Mouse (Mus musculus): Measurements from ENCODE around the gene Gcnt2.
A peak's percentile ranks its signal among the peaks of the same experiment; 100 is the strongest.
"Not testable (repeated sequence)": the region's sequence is repeated elsewhere in the genome, so short reads cannot be mapped to it uniquely, and the experiment has no call there.

Gcnt2 gene

DNA sequence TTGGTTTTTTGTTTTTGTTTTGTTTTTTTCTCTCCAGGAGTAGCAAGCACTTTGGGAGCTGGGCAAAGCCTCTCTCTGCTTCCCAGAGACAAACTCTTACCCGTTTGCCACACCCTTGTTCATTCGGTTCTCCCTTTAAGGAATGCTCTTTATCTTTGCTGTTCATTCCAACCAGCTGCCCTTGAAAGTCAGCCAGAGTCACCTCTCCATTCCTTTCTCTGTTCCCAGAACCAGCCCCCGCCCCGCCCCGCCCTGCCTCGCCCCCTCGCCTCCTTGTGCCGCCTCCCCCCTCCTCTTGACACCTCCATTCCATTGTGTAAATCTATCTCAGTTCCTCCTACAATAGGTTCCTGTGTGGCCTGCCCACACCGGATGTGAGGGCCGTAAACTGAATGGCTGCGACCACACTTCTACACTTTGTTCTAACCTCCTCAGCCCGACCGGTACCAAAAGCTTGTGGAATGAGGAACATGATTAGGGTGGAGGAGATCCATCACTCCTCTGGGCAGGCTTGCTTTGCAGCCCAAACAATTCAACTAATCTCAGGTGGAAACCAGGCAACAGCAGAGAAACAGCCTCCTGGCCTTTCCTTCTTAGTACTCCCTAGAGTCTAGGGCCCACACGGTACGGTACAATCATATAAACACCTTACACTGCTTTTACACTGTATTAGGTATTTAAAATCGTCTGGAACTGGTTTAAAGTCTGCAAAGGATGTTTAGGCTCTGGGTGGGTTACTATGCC is 9.5 kb downstream of the Gcnt2 start:
- ATAC-seq (ENCODE audit: low TSS enrichment), result no peak

DNA sequence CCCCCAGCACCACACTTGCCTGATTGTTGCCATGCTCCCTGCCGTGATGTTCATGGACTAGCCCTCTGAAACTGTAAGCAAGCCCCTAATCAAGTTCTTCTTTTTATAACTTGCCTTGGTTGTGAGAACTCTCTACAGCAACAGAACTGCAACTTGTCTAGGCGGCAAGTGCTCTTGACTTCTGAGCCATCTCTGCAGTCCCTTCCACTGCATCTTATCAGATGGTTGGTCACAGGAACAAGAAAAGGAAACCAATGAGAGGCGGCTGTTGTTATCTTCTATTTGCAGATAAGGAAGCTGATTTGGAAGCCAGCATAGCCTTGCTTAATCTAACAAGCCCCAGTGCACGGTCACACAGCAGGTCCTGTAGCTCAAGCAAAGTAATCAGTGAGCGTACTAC is 14.5 kb downstream of the Gcnt2 start:
- no peak for ATAC-seq (ENCODE audit: low TSS enrichment)

DNA sequence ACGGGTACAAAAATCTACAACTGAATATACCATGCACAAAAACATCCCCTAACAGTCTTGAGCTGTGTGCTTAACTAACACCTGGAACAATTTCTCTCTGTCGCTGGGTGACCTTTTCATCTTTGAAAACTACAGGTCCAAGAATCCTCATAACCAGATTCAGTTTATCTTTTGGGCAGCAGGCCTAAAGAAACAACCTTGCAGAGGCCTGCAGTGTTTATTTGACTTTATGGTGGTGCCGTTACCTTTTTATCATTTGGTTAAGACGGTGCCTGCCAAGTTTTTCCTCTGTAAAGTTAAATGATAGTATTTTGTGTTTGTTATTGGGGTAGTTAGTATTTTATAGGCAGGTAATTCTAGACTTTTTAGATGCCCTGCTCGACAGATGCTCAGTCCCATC is 15.9 kb downstream of the Gcnt2 start:
- no peak for ATAC-seq (ENCODE audit: low TSS enrichment)

DNA sequence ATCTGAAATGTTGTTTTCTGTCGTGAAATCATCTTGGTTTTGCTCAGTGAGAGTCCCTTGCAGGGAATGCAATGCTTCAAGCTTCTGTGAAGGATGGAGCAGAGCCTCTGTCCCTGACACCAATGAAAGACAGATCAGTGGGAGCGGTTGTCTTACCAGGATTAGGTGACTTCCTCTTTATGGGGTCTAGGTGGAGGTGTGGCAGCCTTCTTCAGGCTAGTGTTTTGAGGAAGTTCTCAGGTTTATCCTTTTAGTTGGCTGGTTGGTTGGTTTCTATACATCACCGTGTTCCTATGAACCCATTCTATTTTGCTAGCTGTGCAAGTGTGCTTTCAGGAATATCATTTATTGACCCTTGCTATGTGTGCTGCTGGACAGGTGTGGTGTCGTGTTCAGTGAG is 18.0 kb downstream of the Gcnt2 start:
- ATAC-seq (ENCODE audit: low TSS enrichment), result no peak

DNA sequence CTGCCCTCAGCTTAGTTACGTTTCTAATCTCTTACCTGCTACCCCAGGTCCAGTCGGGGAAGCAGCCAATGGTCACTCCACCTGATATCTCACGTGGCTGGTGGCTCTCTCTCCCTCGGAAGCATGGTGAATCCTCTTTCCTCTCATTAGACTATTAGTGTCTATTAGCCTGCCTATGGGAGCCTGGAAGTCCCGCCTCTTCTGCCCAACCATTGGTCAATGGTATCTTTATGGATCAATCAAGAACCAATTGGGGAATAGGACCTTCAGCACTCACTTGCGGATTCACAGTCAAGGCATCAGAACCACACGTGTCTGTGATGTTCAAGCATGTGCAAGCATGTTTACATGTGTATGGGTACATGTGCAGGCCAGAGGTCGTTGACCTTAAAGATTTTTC is 21.0 kb downstream of the Gcnt2 start:
- no peak for ATAC-seq (ENCODE audit: low TSS enrichment)

DNA sequence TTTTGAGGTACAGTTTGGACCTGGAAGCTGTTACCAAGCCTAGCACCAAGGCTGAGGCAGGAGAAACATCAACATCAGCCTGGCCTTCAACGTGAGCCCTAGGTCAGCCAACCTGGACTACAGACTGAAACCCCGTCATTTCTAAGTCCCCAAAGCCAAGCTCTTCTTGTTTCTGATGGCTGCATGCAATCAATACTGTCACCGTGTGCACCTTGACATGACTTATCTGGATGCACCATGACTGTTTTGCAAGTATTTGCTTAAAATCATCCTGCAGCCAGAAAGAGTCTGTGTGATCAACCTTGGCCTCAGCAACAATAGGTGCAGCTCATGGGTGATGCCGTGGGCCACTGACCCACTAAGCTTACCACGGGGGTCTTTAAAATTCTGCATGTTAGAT is 23.1 kb downstream of the Gcnt2 start:
- ATAC-seq (ENCODE audit: low TSS enrichment), result no peak

DNA sequence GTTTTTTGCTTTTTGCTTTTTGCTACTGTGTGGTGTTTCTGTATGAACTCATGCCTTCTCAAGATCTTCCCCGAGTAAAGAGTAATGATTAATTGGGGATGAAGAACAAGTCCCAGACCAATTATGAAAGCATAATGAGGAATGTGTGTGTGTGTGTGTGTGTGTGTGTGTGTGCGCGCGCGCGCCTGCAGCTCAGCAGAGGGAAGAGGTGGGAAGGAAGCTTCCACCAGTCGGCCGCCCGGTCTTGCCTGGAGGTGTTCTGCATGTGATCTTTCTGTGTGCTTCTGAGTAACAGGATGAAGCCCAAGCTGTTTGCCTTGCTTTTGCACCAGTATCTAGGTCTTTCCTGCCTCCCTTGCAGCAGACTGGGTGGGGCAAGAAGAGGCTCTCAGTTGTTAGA is 24.3 kb downstream of the Gcnt2 start:
- ATAC-seq (ENCODE audit: low TSS enrichment), result no peak

DNA sequence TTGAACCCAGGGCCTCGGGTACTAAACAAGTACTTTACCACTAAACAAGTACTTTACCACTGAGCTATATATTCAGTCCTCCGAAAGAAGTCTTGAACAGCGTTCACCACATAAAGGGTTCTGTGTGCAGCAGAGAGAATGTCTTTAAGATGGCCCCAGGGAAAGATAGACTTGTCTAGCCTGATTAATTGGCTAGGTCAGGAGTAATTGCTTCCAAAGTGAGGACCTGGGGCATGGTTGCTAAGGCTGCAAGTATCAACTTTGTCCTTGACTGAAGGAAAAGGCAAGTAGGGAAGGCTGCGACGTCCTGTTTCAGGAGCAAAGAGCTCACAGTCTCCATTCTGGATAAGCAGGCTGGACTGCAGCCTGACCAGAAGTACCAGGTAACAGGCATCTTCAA is 25.3 kb downstream of the Gcnt2 start:
- ATAC-seq (ENCODE audit: low TSS enrichment), result no peak

DNA sequence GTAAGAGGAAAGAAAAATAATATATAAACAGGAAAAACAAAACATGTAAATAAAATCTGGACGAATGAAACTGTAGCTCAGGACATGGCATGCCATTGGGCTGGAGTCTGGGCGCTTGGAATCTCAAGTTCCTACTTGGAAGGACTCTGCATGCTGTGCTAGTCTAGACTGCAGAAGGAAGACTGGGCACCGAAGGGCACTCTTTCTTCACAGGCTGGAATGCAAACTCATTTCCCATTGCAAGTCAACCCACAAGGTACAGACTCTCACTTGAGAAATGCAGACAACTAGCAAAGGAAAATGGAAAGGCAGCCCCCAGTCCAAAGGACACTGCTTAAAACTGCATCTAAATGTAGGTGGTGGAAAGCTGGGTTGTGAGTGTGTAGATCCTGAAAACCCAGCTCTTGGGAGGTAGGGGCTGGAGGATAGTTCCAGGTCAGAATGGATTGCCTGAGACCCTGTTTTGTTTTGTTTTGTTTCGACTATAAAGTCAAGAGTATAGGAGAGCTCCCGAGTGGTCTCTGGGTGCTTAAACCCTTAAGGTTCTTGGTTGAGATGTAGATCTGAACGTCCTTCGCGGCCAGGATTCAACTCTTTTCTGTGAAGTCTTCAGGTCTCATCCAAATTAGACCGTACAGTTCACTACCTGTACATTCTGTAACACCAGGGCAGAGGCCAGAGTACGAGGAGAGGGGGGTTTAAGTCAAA is 26.5 kb downstream of the Gcnt2 start:
- no peak for ATAC-seq (ENCODE audit: low TSS enrichment)

DNA sequence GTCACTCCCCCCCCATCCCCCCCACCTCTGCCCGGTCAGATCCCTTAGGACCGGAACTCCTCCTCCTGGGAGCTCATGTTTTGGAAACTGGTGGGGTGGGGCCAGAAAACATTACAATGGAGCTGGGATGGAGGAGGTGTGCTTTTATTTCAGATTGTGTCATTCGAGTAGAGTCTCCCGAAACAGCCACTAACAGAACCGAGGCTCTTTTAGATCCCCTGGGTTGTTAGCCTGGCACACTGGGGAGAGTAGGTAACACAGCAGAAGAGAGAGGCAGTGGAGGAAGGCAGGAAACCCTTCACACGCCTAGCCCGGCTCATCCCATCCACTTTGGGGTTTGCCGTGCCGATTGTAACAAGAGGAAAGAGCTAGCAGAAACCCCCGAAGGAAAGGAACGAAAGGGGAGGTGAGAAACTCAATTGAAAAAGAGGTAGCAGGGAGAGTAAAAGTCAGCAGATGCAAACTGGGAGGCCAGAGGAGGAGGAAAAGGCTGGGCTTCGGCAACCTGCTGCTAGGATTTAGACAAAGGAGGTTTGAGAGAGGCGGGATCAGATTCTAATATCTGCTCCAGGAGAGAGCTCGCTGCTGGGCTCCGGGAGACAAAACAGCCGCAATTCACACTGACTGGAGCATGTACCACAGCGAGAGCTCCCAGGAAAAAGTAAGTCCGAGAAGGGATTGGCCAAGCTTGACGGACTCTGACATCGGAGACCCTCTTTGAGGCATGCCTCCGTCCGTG is 27.3 kb downstream of the Gcnt2 start:
- ATAC-seq (ENCODE audit: low TSS enrichment), result peak; percentile 77

DNA sequence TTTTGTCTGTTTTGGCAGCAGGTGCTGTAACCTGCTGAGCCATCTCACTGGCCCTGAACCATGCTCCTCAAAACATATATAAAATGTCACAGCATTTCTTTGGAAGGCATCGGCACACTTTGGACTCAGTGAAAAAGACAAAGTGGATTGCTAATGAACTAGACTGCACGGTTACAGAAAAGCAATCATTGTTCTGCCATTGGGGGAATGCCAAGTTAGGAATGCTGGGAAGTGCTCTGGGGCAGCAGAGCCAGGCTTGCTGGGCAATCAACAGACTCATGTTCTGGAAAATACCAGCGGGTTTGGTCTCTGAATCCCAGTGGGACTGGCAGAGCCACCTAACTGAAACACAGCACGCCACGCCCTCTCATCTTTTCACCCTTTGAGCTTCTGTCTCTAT is 31.0 kb downstream of the Gcnt2 start:
- peak; percentile 22; the same call in 1 of the 2 replicates for ATAC-seq (ENCODE audit: low TSS enrichment)

DNA sequence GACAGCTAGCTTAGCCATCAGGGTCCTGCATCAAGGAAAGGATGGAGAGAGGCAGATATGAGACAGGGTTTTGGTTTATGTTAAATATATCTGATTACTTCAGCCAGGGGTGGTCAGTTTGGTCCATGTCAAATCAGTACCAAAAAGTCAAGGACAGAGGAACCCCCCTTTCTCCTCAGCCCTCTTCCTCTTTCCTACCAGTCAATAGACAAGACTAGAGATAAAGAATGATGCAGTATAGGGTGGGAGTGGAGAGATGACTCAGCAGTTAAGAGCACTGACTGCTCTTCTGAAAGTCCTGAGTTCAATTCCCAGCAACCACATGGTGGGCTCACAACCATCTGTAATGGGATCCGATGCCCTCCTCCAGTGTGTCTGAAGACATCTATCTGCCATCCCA is 31.8 kb downstream of the Gcnt2 start:
- ATAC-seq (ENCODE audit: low TSS enrichment), result not testable (repeated sequence)

DNA sequence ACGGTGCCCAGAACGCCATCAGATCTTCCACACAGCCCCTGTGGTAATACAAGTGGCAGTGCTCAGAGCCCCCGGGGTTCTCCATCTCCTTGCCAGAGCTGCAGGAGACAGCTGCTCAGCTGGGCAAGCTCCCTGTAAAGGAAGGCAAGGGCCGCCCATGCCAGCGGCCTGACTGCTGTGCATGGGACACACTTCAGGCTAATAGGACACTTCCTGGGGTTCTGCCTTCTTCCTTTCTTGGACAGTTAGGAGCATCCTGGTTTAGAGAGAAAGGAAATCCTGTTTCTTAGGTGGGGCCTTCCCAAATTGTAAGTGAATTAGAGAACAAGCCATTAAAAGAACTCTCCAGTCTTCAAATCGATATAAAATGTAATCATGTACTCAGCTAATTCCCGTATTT is 32.5 kb downstream of the Gcnt2 start:
- ATAC-seq (ENCODE audit: low TSS enrichment), result no peak

DNA sequence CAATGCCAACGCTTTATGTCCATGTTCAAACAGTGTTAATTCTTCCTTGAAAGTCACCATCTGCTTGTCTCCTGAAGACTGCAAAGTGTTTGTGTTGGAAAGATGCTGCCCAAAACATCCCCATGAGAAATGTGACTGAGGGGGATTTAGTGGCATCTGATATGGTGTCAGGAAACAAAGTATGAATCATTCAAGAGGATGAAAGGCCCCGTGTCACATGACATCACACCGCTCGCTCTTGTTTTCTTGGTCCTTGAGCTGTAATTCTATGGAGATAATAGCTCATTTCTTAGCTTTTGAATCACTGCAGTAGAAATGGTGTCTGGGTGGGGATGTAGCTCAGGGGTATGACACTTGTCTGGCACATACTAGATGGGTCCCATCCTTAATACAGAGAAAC is 33.0 kb downstream of the Gcnt2 start:
- no peak for ATAC-seq (ENCODE audit: low TSS enrichment)

DNA sequence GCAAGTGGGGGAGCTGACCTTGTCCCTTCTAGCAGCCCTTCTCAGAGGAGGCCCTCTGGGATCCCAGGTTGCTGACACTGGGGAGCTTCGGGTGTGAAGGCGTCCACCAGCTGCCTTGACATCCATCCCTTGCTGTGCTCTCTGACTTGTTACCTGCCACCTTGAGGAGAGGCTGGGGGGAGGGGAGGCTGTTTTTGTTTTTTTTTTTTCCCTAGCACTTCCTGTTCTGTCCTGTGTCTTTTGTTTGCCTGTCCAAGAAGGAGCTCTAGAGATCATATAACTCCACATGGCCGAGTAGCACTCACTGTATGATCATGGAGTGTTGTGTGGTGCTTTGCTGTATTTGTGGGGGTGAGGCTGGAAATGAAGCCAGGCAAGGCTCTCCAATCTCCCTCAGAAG is 34.0 kb downstream of the Gcnt2 start:
- no peak for ATAC-seq (ENCODE audit: low TSS enrichment)

DNA sequence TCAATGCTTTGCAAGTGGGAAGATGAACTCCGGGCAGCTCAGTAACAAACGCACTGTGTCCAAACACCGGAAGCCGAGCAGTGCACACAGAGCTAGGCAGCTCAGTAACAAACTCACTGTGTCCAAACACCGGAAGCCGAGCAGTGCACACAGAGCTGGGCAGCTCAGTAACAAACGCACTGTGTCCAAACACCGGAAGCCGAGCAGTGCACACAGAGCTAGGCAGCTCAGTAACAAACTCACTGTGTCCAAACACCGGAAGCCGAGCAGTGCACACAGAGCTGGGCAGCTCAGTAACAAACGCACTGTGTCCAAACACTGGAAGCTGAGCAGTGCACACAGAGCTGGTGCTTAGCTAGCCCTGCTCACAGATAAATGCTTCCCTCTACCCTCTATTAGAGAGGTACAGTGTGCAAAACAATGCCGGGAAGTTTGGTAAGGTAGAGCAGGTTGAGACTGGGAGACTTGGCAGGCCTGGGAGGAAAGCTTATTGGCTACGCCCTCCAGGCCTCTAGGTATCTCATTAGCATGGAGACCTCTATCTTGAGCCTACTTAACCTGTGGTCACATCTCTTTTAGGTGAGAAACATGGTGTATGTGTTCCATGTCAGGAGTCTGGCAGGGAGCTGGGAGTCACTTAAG is 38.6 kb downstream of the Gcnt2 start:
- ATAC-seq (ENCODE audit: low TSS enrichment), result not testable (repeated sequence)

DNA sequence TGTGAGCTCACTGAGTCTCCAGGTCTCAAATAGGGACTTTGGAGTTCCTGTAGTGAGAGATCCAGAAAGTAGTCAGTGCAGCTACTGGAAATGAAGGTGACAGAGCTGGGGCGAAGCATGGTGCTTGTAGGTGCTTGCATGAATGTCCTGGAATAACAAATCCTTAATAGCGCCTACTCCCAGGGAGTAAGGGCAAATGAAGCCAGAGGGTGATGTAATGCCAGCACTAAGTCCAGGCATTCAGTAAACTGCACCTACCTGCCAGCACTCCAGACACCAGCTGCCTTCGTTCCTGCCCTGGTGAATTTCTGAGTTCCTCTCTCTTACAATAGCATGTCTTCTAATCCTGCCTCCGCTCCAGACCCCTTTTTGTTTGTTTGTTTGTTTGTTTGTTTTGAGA is 39.1 kb downstream of the Gcnt2 start:
- ATAC-seq (ENCODE audit: low TSS enrichment), result no peak

DNA sequence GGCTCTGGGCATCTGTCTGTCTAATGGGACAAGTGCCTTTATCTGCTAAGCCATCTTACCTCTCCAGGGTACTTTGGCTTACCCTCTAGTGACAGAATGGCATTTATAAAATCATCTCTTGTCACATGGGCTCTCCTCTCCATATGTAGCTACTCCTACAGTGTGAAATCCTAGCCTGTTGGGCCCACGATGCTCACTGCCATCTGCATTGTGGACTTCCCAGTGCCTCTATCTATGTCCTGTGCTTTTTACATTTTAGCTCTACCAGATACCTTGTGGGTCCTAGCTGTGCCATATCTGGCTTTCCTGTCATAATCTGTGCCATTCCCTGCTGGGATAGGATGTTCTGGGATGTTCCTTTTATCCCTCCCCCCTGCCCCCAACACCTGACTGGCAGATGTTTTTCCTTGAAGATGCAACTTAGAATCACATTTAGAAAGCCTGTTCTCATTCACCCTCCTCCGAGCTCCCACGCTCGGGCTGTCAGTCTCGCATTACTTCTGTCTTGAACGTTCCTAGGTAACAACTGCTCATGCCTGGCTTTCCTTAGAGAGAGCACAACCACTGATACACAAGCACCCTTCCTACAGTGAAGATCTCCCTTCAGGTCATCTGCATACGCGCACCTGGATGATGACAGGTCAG is 39.9 kb downstream of the Gcnt2 start:
- ATAC-seq (ENCODE audit: low TSS enrichment), result peak; percentile 85

DNA sequence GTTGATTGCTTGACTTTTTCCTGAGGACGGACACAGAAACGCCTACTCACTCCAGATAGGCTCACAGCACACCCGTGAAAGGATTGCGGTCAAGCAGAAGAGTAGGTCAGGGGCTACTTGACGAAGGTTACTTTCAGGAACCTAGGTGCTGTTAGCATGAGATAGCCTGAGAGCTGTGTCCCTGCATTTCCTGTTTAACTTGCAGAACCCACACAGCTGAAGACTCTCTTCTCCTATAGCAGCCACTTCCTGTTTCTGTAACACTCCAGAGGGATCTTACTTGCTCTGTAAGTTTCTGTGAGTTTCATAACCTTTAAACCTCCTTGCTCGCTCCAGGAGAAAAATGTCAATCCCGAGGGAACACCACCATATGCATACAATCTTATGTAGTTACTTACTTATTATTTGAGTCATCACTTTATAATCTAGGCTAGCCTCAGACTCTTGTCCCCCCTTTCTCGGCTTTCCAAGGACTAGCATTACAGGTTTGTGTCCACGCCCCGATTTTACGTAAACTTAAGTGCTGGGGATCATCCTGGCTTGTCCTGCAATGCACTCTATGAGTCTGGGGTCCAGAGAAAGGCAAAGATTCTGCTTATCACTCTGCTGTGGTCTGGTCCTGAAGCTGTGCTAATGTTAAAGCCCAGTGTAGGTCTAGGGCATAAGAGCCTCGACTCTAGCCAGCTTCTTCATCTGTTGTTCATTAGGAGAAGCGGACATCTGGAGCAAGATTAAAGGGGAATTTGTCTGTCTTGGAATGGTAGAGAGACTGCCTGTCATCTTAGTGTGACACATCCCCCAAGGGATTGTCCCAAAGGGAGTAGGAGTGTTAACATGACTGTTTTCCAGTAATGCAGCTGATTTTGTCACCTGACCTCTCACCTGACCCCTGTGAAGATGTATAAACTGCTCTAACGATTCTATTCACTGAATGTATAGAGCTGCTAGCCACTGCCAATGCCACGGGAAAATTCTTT is 40.7 kb downstream of the Gcnt2 start:
- peak; percentile 25; the same call in 1 of the 2 replicates for ATAC-seq (ENCODE audit: low TSS enrichment)

DNA sequence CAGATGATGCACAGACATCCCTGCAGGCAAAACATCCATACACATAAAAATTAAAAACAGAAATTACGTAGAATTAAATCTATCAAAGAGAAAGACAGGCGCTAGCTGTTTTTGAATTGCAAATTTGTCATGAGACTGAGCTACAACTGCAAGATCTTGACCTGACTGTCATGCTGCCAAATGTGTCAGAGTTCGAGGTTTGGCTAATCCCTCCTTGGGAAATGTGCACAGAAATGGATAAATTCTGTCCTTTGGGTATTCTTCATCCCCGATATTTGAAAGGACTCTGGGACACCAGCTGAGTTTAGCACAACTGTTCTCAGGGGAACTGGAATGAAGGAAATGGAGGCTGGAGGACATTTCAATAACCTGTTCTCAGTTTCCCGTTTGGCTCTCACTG is 41.7 kb downstream of the Gcnt2 start:
- ATAC-seq (ENCODE audit: low TSS enrichment), result no peak

Measured in frontal cortex, adult (tissue).